ENCODE assay signal across 30 mouse cellular contexts in genomic region chr11:19866262-19866661, GRCm38 (mm10). TPM values are rescaled to one million over a fixed set of nuclear protein-coding genes. Genes with fewer than 3 reads are reported as not detected.
DNase-seq lines count a peak whose midpoint lies in the region; ATAC-seq and TF ChIP-seq lines count a peak whose summit lies in the region.
"Had no signal": no experiment of that assay in that cellular context is flagged by ENCODE, and none has a peak within 500 bp of the region (broad histone marks: within the 10 kb centered on the region; RNA-seq: fewer than 3 reads in every experiment).

No protein-coding gene starts in this region.

- H3K4me2 ChIP-seq in stomach, embryonic 15.5 days = no peak overlapping the region
- H3K4me2 ChIP-seq in stomach, postnatal 0 days (replicated peaks; ENCODE audit: low read depth) = no peak overlapping the region
- H3K4me2 ChIP-seq in forebrain, embryonic 13.5 days = no peak overlapping the region
- H3K4me2 ChIP-seq: embryonic facial prominence, embryonic 13.5 days; heart, embryonic 13.5 days; hindbrain, embryonic 13.5 days; intestine, embryonic 15.5 days had no signal

- no peak for DNase-seq in stomach, postnatal 0 days (ENCODE audit: low spot score)
- peak; percentile 17 for DNase-seq in c-Kit-positive CD71-negative TER-119-negative erythroid progenitor cells, embryonic 14.5 days (ENCODE audit: low read depth)
- DNase-seq in hindbrain, embryonic 10.5 days (ENCODE audit: low spot score) = no peak
- no peak for DNase-seq in lung, postnatal 4 days
- DNase-seq: adrenal gland, postnatal 10 days; adrenal gland, postnatal 36 days; cerebellum, adult 11 months; cerebellum, adult 2 months; cerebellum, adult 9-11 months; cerebellum, postnatal 25 days; embryo, embryonic 11 days; forebrain, postnatal 0 days; gastrocnemius, adult 2 months; gastrocnemius, postnatal 14 days; heart, adult 18-20 months; heart, postnatal 14 days; heart, postnatal 4 days had no signal

- no peaks in the 10 kb centered on the region for H3K27me3 ChIP-seq in stomach, embryonic 15.5 days (replicated peaks)
- H3K27me3 ChIP-seq in stomach, postnatal 0 days (ENCODE audit: control insufficient read depth, insufficient read depth, low read length) = no peaks in the 10 kb centered on the region
- no peaks in the 10 kb centered on the region for H3K27me3 ChIP-seq in forebrain, embryonic 13.5 days
- no peaks in the 10 kb centered on the region for H3K27me3 ChIP-seq in hindbrain, embryonic 10.5 days (ENCODE audit: insufficient read depth, poor library complexity, severe bottlenecking)
- H3K27me3 ChIP-seq: embryonic facial prominence, embryonic 13.5 days; heart, embryonic 13.5 days; hindbrain, embryonic 13.5 days; intestine, embryonic 15.5 days; Patski had no signal

- no peaks in the 10 kb centered on the region for H3K36me3 ChIP-seq in stomach, embryonic 15.5 days
- H3K36me3 ChIP-seq in stomach, postnatal 0 days (ENCODE audit: control insufficient read depth, insufficient read depth, low read length) = no peaks in the 10 kb centered on the region
- H3K36me3 ChIP-seq in forebrain, embryonic 13.5 days (ENCODE audit: poor library complexity, severe bottlenecking) = no peaks in the 10 kb centered on the region
- no peaks in the 10 kb centered on the region for H3K36me3 ChIP-seq in hindbrain, embryonic 10.5 days
- H3K36me3 ChIP-seq: embryonic facial prominence, embryonic 10.5 days; embryonic facial prominence, embryonic 13.5 days; forebrain, embryonic 10.5 days; heart, embryonic 13.5 days; hindbrain, embryonic 13.5 days; intestine, embryonic 15.5 days had no signal

- no peak for TF ChIP-seq EP300 in stomach, postnatal 0 days (optimal IDR thresholded peaks at IDR 0.05)

- WGBS in stomach, embryonic 15.5 days = 32% methylated on average over 2 of the region's 2 CpGs
- WGBS in stomach, postnatal 0 days = 27% methylated on average over 2 of the region's 2 CpGs
- WGBS in forebrain, embryonic 13.5 days = 29% methylated on average over 2 of the region's 2 CpGs
- WGBS in hindbrain, embryonic 10.5 days = 57% methylated on average over 2 of the region's 2 CpGs

- H3K9me3 ChIP-seq in stomach, embryonic 15.5 days = no peaks in the 10 kb centered on the region
- H3K9me3 ChIP-seq in stomach, postnatal 0 days (ENCODE audit: control insufficient read depth, low read length) = no peaks in the 10 kb centered on the region
- H3K9me3 ChIP-seq in forebrain, embryonic 13.5 days (replicated peaks) = 0 out of 2 replicates have a peak, but pooled peaks cover 5% of the 10 kb centered on the region
- peaks cover 14% of the 10 kb centered on the region; the same call in 1 of the 2 replicates for H3K9me3 ChIP-seq in hindbrain, embryonic 10.5 days
- H3K9me3 ChIP-seq: embryonic facial prominence, embryonic 13.5 days; intestine, embryonic 15.5 days had no signal

- no peak overlapping the region for H3K9ac ChIP-seq in stomach, embryonic 15.5 days
- no peak overlapping the region for H3K9ac ChIP-seq in stomach, postnatal 0 days (ENCODE audit: low read length)
- H3K9ac ChIP-seq in forebrain, embryonic 13.5 days = no peak overlapping the region
- H3K9ac ChIP-seq: embryonic facial prominence, embryonic 13.5 days; forebrain, postnatal 0 days; heart, embryonic 13.5 days; hindbrain, embryonic 13.5 days; intestine, embryonic 15.5 days had no signal

- no peak overlapping the region for H3K27ac ChIP-seq in stomach, embryonic 15.5 days
- H3K27ac ChIP-seq in stomach, postnatal 0 days (replicated peaks) = no peak overlapping the region
- no peak overlapping the region for H3K27ac ChIP-seq in forebrain, embryonic 13.5 days
- H3K27ac ChIP-seq in hindbrain, embryonic 10.5 days = no peak overlapping the region
- H3K27ac ChIP-seq: embryonic facial prominence, embryonic 10.5 days; embryonic facial prominence, embryonic 13.5 days; forebrain, embryonic 10.5 days; gastrocnemius, adult 2 months; heart, embryonic 13.5 days; hindbrain, embryonic 13.5 days; intestine, embryonic 15.5 days had no signal

- peak; percentile 10; the same call in 1 of the 2 replicates for ATAC-seq in stomach, embryonic 15.5 days (ENCODE audit: insufficient read depth, low FRiP score, low read depth)
- no peak for ATAC-seq in stomach, postnatal 0 days (ENCODE audit: low FRiP score, low TSS enrichment)
- peak; percentile 73 to 76 for ATAC-seq in hematopoietic stem cell, adult 5-6 weeks (replicated peaks in 1 of 2; ENCODE audit: insufficient read depth in 1 of 2, low FRiP score in 2 of 2, low TSS enrichment in 1 of 2, low read depth in 1 of 2, poor library complexity in 2 of 2, severe bottlenecking in 2 of 2)
- no peak for ATAC-seq in forebrain, embryonic 13.5 days
- ATAC-seq: CD4-positive, CD25-positive, alpha-beta regulatory T cell, adult 4 months; forebrain, embryonic 14.5 days; forebrain, postnatal 0 days; hindbrain, embryonic 16.5 days; intestine, embryonic 15.5 days; Patski had no signal

- no peaks in the 10 kb centered on the region for H3K4me1 ChIP-seq in stomach, embryonic 15.5 days
- H3K4me1 ChIP-seq in stomach, postnatal 0 days (replicated peaks; ENCODE audit: control insufficient read depth, insufficient read depth) = no peaks in the 10 kb centered on the region
- H3K4me1 ChIP-seq in forebrain, embryonic 13.5 days = no peaks in the 10 kb centered on the region
- no peaks in the 10 kb centered on the region for H3K4me1 ChIP-seq in hindbrain, embryonic 10.5 days (replicated peaks)
- H3K4me1 ChIP-seq: embryonic facial prominence, embryonic 13.5 days; heart, embryonic 13.5 days; hindbrain, embryonic 13.5 days; intestine, embryonic 15.5 days had no signal

- TF ChIP-seq CTCF in stomach, postnatal 0 days (IDR thresholded peaks at IDR 0.05; ENCODE audit: low read depth) = no peak

- H3K4me3 ChIP-seq in stomach, embryonic 15.5 days (replicated peaks) = no peak overlapping the region
- H3K4me3 ChIP-seq in stomach, postnatal 0 days (ENCODE audit: low read depth, low read length) = no peak overlapping the region
- H3K4me3 ChIP-seq in forebrain, embryonic 13.5 days = no peak overlapping the region
- H3K4me3 ChIP-seq in hindbrain, embryonic 10.5 days = no peak overlapping the region
- H3K4me3 ChIP-seq: embryonic facial prominence, embryonic 10.5 days; embryonic facial prominence, embryonic 13.5 days; forebrain, embryonic 10.5 days; gastrocnemius, adult 2 months; heart, embryonic 13.5 days; hindbrain, embryonic 13.5 days; intestine, embryonic 15.5 days had no signal

RNA-seq across cellular contexts. Expression of gene Spred2, which starts 57.9 kb away (rescaled TPM):
- polyA plus RNA-seq in stomach, embryonic 15.5 days (2015; fragmentation: Nextera tagmentation; extraction: Ambion mirVana) = 7.0 and 7.4 TPM in 2 replicates
- polyA plus RNA-seq in stomach, postnatal 0 days (2015; fragmentation: Nextera tagmentation; extraction: Ambion mirVana) = 3.5 and 3.6 TPM in 2 replicates
- 4.9 and 11.3 TPM in 2 replicates for total RNA-seq in hematopoietic stem cell, adult 5-6 weeks (2017)
- polyA plus RNA-seq in forebrain, embryonic 13.5 days (2015; fragmentation: Nextera tagmentation; extraction: Ambion mirVana) = 6.9 and 7.6 TPM in 2 replicates
- 4.7 and 6.3 TPM in 2 replicates for polyA plus RNA-seq in hindbrain, embryonic 10.5 days (2016; fragmentation: Nextera tagmentation; extraction: Ambion mirVana)

Comparison
In these comparisons a context has a peak if more than half of its experiments do, and no peak if none do; other contexts are left out.
1. ATAC-seq: peak in stomach, embryonic 15.5 days (single experiment) and hematopoietic stem cell, adult 5-6 weeks (2 of 2); none in stomach, postnatal 0 days (single experiment) and forebrain, embryonic 13.5 days (single experiment).